Mouse (Mus musculus) testis, postnatal 10 days (tissue): ENCODE data around the gene Fnbp1.

Experiments used
- DNase-seq: peaks from one replicate; pipeline ENCODE4 v3.0.0; 2021; ENCODE audit warnings: low spot score

Fnbp1 gene

DNA sequence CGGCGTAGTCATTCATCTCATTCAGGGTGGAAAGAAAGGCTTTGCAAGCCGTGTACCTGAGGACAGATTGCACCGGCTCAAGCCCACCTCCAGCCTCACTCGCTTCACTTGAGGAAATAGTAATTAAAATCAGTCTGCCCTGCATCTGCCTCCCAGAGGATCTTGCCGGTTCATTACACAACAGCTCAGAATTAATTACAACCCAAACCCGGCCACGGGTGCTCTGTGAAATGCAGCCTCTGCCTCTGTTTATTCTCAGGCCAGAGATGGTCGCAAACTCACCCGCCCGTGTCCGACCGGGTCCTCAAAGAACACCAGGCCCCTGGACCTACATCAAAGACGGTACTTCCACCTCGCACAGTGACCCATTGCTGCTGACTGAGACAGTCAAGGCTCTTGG, 45.7 kb downstream of the Fnbp1 start:
- no peak for DNase-seq

- DNase-seq: no peak
Observed at GRCm38 (mm10) chr2:31094565-31094964, 47.2 kb downstream of the Fnbp1 start.

DNA sequence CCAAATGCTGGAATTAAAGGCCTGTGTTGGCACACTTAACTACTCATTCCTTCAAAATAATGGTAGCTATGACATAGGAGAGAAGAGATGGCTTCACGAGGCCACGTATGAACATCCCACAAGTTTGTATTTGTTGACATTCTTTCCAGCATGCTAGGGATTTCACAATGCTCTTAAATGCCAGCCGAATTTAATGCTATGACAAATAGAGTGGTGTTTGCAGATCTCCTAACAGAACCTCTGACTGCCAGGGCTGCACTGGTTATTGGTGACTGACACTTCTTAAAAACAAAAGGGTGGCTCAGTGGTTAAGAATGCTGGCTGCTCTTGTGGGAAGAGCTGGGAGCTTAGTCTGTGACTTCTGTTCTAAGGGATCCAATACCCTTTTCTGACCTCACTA, 48.9 kb downstream of the Fnbp1 start:
- no peak for DNase-seq

GRCm38 (mm10) chr2:31091182-31091581, 50.6 kb downstream of the Fnbp1 start:
- DNase-seq: no peak

DNA sequence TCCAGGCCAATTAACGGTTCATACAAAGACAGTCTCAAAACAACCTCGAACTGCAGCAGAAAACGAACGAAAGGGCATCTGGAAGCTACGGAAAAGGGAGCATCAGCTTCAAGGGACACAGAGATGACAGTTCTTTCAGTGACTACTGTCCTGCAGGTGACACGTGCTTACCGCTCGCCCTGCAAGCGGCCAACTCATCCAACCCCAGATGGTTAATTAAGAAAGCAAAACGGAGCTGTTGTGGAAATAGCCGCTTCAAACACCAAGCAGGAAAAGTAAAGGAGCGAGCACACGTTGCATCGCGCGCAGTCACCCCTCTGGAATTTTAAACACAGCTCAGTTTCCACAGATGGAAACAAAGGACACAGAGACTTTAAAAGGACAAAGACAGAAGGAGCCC, 52.2 kb downstream of the Fnbp1 start:
- no peak for DNase-seq

- DNase-seq: no peak
Observed at GRCm38 (mm10) chr2:31088871-31089270, 52.9 kb downstream of the Fnbp1 start.

DNA sequence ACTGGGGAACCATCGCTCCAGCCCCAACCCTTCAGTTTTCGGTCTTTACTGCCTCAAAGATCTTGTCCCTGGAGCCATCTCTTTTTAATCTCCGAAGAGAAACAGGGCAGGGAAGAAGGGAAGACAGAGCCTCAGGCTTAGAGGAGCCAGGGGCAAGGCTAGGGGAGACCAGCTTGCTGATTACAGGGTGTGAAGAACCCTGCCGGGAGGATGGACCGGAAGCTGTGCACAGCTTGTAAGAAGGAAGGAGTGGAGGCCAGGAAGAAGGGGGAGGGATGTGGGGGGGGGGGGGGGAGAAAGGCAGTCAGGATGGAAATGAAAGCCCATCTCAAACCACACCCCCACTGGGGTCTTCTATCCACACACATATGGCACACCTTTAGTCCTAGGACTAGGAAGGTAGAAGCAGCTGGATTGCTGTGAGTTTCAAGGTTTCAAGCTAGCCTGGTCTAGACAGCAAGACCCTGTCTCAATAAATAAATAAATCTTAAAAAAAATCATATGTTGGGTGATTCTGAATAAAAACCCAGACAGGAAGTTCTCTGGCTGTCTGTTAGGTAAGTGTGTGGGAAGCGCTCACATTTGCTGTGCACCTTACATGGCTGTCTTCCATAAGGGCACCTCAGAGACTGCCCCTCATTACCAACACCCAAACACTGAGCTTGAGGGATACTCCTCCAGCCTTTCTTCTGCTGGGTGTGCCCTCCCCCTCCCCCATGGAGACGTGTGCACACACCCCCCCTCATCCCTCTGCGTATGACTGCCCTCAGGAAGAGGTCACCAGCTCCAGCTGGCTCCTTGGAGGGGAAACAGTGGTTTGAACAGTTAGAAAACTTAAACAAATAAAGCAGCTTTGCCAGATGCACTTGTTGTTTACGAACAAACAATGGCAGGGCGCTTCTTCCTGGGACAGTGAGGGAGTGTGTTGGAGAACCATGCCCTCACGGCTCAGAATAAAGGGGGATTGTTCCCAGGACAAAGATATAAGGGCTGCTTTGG, 53.8 kb downstream of the Fnbp1 start:
- peak; percentile 66 for DNase-seq

GRCm38 (mm10) chr2:31087085-31087484, 54.7 kb downstream of the Fnbp1 start:
- DNase-seq: no peak

DNA sequence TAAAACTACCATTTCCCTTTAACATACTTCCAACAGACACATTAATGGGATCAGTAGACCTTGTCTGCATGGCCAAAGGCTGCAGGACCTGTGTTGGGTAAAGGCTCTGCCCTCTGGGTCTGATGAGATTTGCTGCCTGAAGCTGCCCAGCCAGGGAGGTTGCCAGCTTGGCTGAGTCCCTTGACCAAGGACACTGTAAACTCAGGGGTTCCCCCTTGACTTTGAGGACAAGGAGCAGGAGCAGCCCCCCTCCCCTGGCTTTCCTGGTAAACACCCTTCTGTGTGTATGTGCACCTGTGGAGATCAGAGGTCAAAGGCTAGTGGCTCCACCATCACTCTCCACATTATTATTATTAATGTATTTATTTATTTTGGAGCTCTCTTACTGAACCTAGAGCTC, 55.3 kb downstream of the Fnbp1 start:
- DNase-seq: no peak

- DNase-seq: no peak
Observed at GRCm38 (mm10) chr2:31084169-31084850, 57.5 kb downstream of the Fnbp1 start.

DNA sequence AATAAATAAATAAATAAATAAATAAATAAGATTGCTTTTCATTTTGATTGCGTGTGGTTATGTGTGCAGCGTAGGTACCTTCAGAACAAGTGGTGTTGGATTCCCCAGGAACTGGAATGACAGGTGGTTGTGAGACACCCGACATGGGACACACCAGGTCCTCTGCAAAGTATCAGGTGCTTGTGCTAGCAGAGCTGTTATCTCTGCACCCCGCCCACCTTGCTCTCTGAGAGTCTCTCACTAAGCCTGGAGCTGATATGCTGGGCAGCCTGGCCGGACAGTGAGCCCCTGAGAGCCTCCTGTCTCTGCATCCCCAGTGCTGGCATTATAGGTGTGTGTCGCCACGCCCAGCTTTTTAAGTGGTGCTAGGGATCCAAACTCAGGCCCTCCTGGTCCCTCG, 58.4 kb downstream of the Fnbp1 start:
- no peak for DNase-seq

- DNase-seq: no peak
Observed at GRCm38 (mm10) chr2:31082639-31083038, 59.2 kb downstream of the Fnbp1 start.

GRCm38 (mm10) chr2:31081349-31081748, 60.5 kb downstream of the Fnbp1 start:
- no peak for DNase-seq

- DNase-seq: no peak
Observed at GRCm38 (mm10) chr2:31079117-31079516, 62.7 kb downstream of the Fnbp1 start.

GRCm38 (mm10) chr2:31077574-31077973, 64.2 kb downstream of the Fnbp1 start:
- no peak for DNase-seq

DNA sequence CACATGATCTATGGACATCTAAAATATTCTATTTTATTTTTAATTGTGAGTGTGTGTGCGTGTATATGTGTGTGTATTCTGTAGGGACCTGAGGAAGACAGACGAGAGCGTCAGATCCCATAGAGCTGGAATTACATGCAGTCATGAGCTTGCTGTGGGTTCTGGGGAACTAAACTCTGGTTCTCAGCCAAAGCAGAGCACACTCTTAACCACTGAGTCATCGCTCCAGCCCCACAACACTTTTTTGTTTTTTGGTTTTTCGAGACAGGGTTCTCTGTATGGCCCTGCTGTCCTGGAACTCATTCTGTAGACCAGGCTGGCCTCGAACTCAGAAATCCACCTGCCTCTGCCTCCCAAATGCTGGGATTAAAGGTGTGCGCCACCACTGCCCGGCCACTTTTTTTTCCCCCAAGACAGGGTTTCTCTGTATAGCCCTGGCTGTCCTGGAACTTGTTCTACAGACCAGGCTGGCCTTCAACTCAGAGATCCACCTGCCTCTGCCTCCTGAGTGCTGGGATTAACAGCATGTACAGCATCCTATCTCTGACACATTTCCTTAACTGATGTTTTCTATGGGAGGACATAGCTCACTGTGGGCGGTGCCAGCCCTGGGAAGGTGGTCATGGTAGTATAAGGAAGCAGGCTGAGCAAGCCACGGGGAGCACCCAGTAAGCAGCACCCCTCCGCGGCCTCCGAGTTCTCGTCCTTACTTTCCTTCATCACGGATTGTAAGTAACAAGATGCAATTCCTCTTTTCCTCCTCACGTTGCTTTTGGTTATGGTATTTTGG, 65.3 kb downstream of the Fnbp1 start:
- no peak for DNase-seq

DNA sequence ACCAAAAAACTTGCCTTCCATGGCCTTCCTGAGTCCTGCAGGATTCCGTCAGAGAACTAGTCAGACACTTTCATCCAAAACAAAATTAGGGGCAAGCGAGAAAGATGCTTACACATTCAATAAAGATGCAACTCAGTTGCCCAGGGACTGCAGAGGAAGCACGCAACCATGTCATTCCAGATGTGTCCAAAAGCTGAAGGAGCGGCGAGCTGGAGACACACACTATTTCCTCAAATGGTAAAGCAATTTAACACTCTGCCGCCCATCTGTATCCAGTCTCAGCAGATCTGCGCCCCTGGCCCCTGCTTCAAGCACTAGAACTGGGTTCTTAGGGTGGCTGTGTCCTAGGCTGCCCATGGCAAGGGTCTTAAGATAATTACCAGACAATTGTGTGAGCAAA, 66.0 kb downstream of the Fnbp1 start:
- no peak for DNase-seq

- DNase-seq: no peak
Observed at GRCm38 (mm10) chr2:31075168-31075567, 66.6 kb downstream of the Fnbp1 start.

GRCm38 (mm10) chr2:31069506-31069905, 72.3 kb downstream of the Fnbp1 start:
- DNase-seq: no peak

GRCm38 (mm10) chr2:31069114-31069445, 72.7 kb downstream of the Fnbp1 start:
- no peak for DNase-seq

- peak; percentile 63 for DNase-seq
Observed at GRCm38 (mm10) chr2:31068246-31069113, 73.3 kb downstream of the Fnbp1 start.
